Mouse (Mus musculus) megakaryocyte, embryonic 14.5 days (primary cell): ENCODE measurements at regions not wholly inside any gene's neighbourhood (a gene's known extent, or its start where the extent isn't known, plus 50 kb on each side); places are given as distances from the start of the nearest gene placed in this dataset.

Source experiments
- FLI1 ChIP-seq: IDR thresholded peaks from 2 replicates; pipeline ENCODE4 v1.6.1; 2012; ENCODE audit warnings: low read length, inconsistent platforms, mixed read lengths
- GATA1 ChIP-seq: IDR thresholded peaks from 3 replicates; pipeline ENCODE4 v1.6.1; 2012; ENCODE audit warnings: mixed read lengths, low read length, inconsistent platforms, borderline replicate concordance

GRCm38 (mm10) chr10:8114530-8114929 is 158.5 kb upstream of the Tab2 start:
- TF ChIP-seq GATA1 (no peak), FLI1 (no peak)
